Mouse (Mus musculus): ENCODE data around the gene Slc2a3. TPM values are rescaled to one million over a fixed set of nuclear protein-coding genes. Genes with fewer than 3 reads are reported as not detected.
A peak's percentile ranks its signal among the peaks of the same experiment; 100 is the strongest.

Gene Slc2a3
- polyA plus RNA-seq, 1 experiment from 2014 or later, result 12.8 TPM

GRCm38 (mm10) chr6:122795254-122795935, 6.0 kb downstream of the Slc2a3 start:
- Histone ChIP-seq H3K9me3 (ENCODE audit: control insufficient read depth, low read depth, low read length) (no peaks in the 10 kb centered on the region), H3K9ac (replicated peaks; ENCODE audit: low read depth, low read length) (no peak overlapping the region), H3K27ac (ENCODE audit: low read length) (no peak overlapping the region), H3K27me3 (ENCODE audit: control insufficient read depth, insufficient read depth, low read length) (no peaks in the 10 kb centered on the region), H3K4me2 (replicated peaks; ENCODE audit: low read depth, low read length) (no peak overlapping the region), H3K4me1 (ENCODE audit: control insufficient read depth, insufficient read depth, low read length) (no peaks in the 10 kb centered on the region), H3K36me3 (ENCODE audit: control insufficient read depth, insufficient read depth, low read length) (no peaks in the 10 kb centered on the region), H3K4me3 (ENCODE audit: low read depth, low read length) (no peak overlapping the region)
- ATAC-seq (ENCODE audit: insufficient number of reproducible peaks, insufficient read depth, low FRiP score, low read depth), result no peak
- WGBS, result 65% methylated on average over 8 of the region's 8 CpGs

DNA sequence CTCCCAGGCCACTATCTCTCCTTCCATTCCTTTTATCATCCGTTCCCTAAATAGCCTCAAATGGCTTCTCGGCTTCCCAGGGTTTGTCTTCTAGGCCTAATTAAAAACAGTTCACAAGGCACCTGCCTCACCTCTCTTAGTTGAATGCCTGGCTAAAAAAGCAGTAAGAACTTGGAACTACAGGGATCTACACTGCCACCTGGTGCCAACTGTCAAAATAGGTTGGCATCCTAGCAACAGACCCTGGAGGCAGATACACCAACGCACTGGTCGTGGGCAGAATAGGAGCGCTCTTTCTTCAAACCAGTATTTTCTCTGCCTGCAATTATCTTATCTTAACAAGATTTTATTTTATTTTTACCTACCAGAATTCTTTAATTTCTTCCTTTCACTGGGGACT, 15.2 kb downstream of the Slc2a3 start:
- WGBS, result 37% methylated on average over 5 of the region's 5 CpGs
- no peaks in the 10 kb centered on the region for H3K4me1 ChIP-seq (ENCODE audit: control insufficient read depth, insufficient read depth, low read length)
- no peaks in the 10 kb centered on the region for H3K27me3 ChIP-seq (ENCODE audit: control insufficient read depth, insufficient read depth, low read length)
- no peak for ATAC-seq (ENCODE audit: insufficient number of reproducible peaks, insufficient read depth, low FRiP score, low read depth)
- H3K4me2 ChIP-seq (replicated peaks; ENCODE audit: low read depth, low read length), result no peak overlapping the region
- H3K9ac ChIP-seq (replicated peaks; ENCODE audit: low read depth, low read length), result no peak overlapping the region
- no peaks in the 10 kb centered on the region for H3K36me3 ChIP-seq (ENCODE audit: control insufficient read depth, insufficient read depth, low read length)
- no peak overlapping the region for H3K27ac ChIP-seq (ENCODE audit: low read length)
- H3K4me3 ChIP-seq (ENCODE audit: low read depth, low read length), result no peak overlapping the region
- no peaks in the 10 kb centered on the region for H3K9me3 ChIP-seq (ENCODE audit: control insufficient read depth, low read depth, low read length)

DNA sequence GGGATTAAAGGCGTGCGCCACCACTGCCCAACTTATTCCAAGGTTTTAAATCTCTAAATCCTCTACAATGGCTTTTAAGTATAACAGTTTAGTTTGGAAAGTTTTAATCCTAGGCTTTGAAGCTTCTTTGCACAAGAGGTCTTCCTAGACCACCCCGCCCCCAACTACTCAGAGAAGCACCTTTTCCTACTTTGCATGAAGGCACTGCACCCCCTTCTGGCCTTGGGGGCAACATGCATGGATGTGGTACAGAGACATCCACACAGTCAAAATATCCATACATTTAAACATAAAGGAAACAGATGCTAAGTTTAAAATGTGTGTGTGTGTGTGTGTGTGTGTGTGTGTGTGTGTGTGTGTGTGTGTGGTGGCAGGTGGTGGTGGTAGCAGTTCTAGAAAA, 16.6 kb downstream of the Slc2a3 start:
- Histone ChIP-seq H3K9ac (replicated peaks; ENCODE audit: low read depth, low read length) (no peak overlapping the region), H3K9me3 (ENCODE audit: control insufficient read depth, low read depth, low read length) (no peaks in the 10 kb centered on the region), H3K36me3 (ENCODE audit: control insufficient read depth, insufficient read depth, low read length) (no peaks in the 10 kb centered on the region), H3K27ac (ENCODE audit: low read length) (no peak overlapping the region), H3K4me3 (ENCODE audit: low read depth, low read length) (no peak overlapping the region), H3K4me2 (replicated peaks; ENCODE audit: low read depth, low read length) (no peak overlapping the region), H3K27me3 (ENCODE audit: control insufficient read depth, insufficient read depth, low read length) (no peaks in the 10 kb centered on the region), H3K4me1 (ENCODE audit: control insufficient read depth, insufficient read depth, low read length) (no peaks in the 10 kb centered on the region)
- no peak for ATAC-seq (ENCODE audit: insufficient number of reproducible peaks, insufficient read depth, low FRiP score, low read depth)
- 93% methylated on average over 3 of the region's 3 CpGs for WGBS

GRCm38 (mm10) chr6:122782164-122782563, 19.3 kb downstream of the Slc2a3 start:
- 47% methylated on average over 3 of the region's 3 CpGs for WGBS
- H3K27me3 ChIP-seq (ENCODE audit: control insufficient read depth, insufficient read depth, low read length), result no peaks in the 10 kb centered on the region
- H3K36me3 ChIP-seq (ENCODE audit: control insufficient read depth, insufficient read depth, low read length), result no peaks in the 10 kb centered on the region
- ATAC-seq (ENCODE audit: insufficient number of reproducible peaks, insufficient read depth, low FRiP score, low read depth), result no peak
- H3K9me3 ChIP-seq (ENCODE audit: control insufficient read depth, low read depth, low read length), result no peaks in the 10 kb centered on the region
- no peak overlapping the region for H3K27ac ChIP-seq (ENCODE audit: low read length)
- no peaks in the 10 kb centered on the region for H3K4me1 ChIP-seq (ENCODE audit: control insufficient read depth, insufficient read depth, low read length)
- H3K4me2 ChIP-seq (replicated peaks; ENCODE audit: low read depth, low read length), result no peak overlapping the region
- no peak overlapping the region for H3K9ac ChIP-seq (replicated peaks; ENCODE audit: low read depth, low read length)
- H3K4me3 ChIP-seq (ENCODE audit: low read depth, low read length), result no peak overlapping the region

GRCm38 (mm10) chr6:122781167-122781566, 20.3 kb downstream of the Slc2a3 start:
- H3K4me3 ChIP-seq (ENCODE audit: low read depth, low read length), result no peak overlapping the region
- no peaks in the 10 kb centered on the region for H3K9me3 ChIP-seq (ENCODE audit: control insufficient read depth, low read depth, low read length)
- no peaks in the 10 kb centered on the region for H3K4me1 ChIP-seq (ENCODE audit: control insufficient read depth, insufficient read depth, low read length)
- no peak overlapping the region for H3K4me2 ChIP-seq (replicated peaks; ENCODE audit: low read depth, low read length)
- WGBS, result 51% methylated on average over 4 of the region's 4 CpGs
- no peak for ATAC-seq (ENCODE audit: insufficient number of reproducible peaks, insufficient read depth, low FRiP score, low read depth)
- no peaks in the 10 kb centered on the region for H3K36me3 ChIP-seq (ENCODE audit: control insufficient read depth, insufficient read depth, low read length)
- H3K27me3 ChIP-seq (ENCODE audit: control insufficient read depth, insufficient read depth, low read length), result no peaks in the 10 kb centered on the region
- no peak overlapping the region for H3K27ac ChIP-seq (ENCODE audit: low read length)
- H3K9ac ChIP-seq (replicated peaks; ENCODE audit: low read depth, low read length), result no peak overlapping the region

GRCm38 (mm10) chr6:122779916-122780315, 21.5 kb downstream of the Slc2a3 start:
- Histone ChIP-seq H3K27me3 (ENCODE audit: control insufficient read depth, insufficient read depth, low read length) (no peaks in the 10 kb centered on the region), H3K27ac (ENCODE audit: low read length) (no peak overlapping the region), H3K4me1 (ENCODE audit: control insufficient read depth, insufficient read depth, low read length) (no peaks in the 10 kb centered on the region), H3K4me3 (ENCODE audit: low read depth, low read length) (no peak overlapping the region), H3K4me2 (replicated peaks; ENCODE audit: low read depth, low read length) (no peak overlapping the region), H3K9me3 (ENCODE audit: control insufficient read depth, low read depth, low read length) (no peaks in the 10 kb centered on the region), H3K36me3 (ENCODE audit: control insufficient read depth, insufficient read depth, low read length) (no peaks in the 10 kb centered on the region), H3K9ac (replicated peaks; ENCODE audit: low read depth, low read length) (no peak overlapping the region)
- no peak for ATAC-seq (ENCODE audit: insufficient number of reproducible peaks, insufficient read depth, low FRiP score, low read depth)
- 42% methylated on average over 1 of the region's 1 CpGs for WGBS

GRCm38 (mm10) chr6:122776040-122776439, 25.4 kb downstream of the Slc2a3 start:
- Histone ChIP-seq H3K36me3 (ENCODE audit: control insufficient read depth, insufficient read depth, low read length) (no peaks in the 10 kb centered on the region), H3K4me2 (replicated peaks; ENCODE audit: low read depth, low read length) (no peak overlapping the region), H3K9ac (replicated peaks; ENCODE audit: low read depth, low read length) (no peak overlapping the region), H3K9me3 (ENCODE audit: control insufficient read depth, low read depth, low read length) (no peaks in the 10 kb centered on the region), H3K27me3 (ENCODE audit: control insufficient read depth, insufficient read depth, low read length) (no peaks in the 10 kb centered on the region), H3K27ac (ENCODE audit: low read length) (no peak overlapping the region), H3K4me1 (ENCODE audit: control insufficient read depth, insufficient read depth, low read length) (no peaks in the 10 kb centered on the region), H3K4me3 (ENCODE audit: low read depth, low read length) (no peak overlapping the region)
- no peak for ATAC-seq (ENCODE audit: insufficient number of reproducible peaks, insufficient read depth, low FRiP score, low read depth)
- 79% methylated on average over 7 of the region's 7 CpGs for WGBS

DNA sequence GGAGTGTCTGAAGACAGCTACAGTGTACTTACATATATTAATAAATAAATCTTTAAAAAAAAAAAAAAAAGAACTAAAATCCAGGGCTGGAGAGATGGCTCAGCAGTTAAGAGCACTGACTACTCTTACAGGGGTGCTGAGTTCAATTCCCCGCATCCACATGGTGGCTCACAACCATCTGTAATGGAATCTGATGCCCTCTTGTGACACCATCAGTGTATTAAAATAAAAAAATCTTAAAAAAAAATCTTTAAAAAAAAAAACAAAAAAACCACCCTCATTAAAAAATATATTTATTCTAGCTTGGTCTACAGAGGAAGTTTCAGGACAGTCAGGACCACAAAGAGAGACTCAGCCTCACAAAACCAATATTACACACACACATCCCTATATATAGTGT, 27.1 kb downstream of the Slc2a3 start:
- no peak overlapping the region for H3K9ac ChIP-seq (replicated peaks; ENCODE audit: low read depth, low read length)
- H3K4me2 ChIP-seq (replicated peaks; ENCODE audit: low read depth, low read length), result no peak overlapping the region
- whole genome bisulfite sequencing, result 97% methylated on average over 1 of the region's 1 CpGs
- H3K36me3 ChIP-seq (ENCODE audit: control insufficient read depth, insufficient read depth, low read length), result no peaks in the 10 kb centered on the region
- H3K4me1 ChIP-seq (ENCODE audit: control insufficient read depth, insufficient read depth, low read length), result no peaks in the 10 kb centered on the region
- H3K4me3 ChIP-seq (ENCODE audit: low read depth, low read length), result no peak overlapping the region
- H3K27me3 ChIP-seq (ENCODE audit: control insufficient read depth, insufficient read depth, low read length), result no peaks in the 10 kb centered on the region
- no peak overlapping the region for H3K27ac ChIP-seq (ENCODE audit: low read length)
- no peak for ATAC-seq (ENCODE audit: insufficient number of reproducible peaks, insufficient read depth, low FRiP score, low read depth)
- no peaks in the 10 kb centered on the region for H3K9me3 ChIP-seq (ENCODE audit: control insufficient read depth, low read depth, low read length)

GRCm38 (mm10) chr6:122772701-122773100, 28.7 kb downstream of the Slc2a3 start:
- Histone ChIP-seq H3K4me1 (ENCODE audit: control insufficient read depth, insufficient read depth, low read length) (no peaks in the 10 kb centered on the region), H3K27ac (ENCODE audit: low read length) (no peak overlapping the region), H3K36me3 (ENCODE audit: control insufficient read depth, insufficient read depth, low read length) (no peaks in the 10 kb centered on the region), H3K4me2 (replicated peaks; ENCODE audit: low read depth, low read length) (no peak overlapping the region), H3K4me3 (ENCODE audit: low read depth, low read length) (no peak overlapping the region), H3K9ac (replicated peaks; ENCODE audit: low read depth, low read length) (no peak overlapping the region), H3K9me3 (ENCODE audit: control insufficient read depth, low read depth, low read length) (no peaks in the 10 kb centered on the region), H3K27me3 (ENCODE audit: control insufficient read depth, insufficient read depth, low read length) (no peaks in the 10 kb centered on the region)
- WGBS, result 46% methylated on average over 6 of the region's 6 CpGs
- peak; percentile 87 for ATAC-seq (ENCODE audit: insufficient number of reproducible peaks, insufficient read depth, low FRiP score, low read depth)

Data from stomach, embryonic 14.5 days (tissue).